Mouse (Mus musculus): ENCODE results near the gene Tac1. TPM values are rescaled to one million over a fixed set of nuclear protein-coding genes. Genes with fewer than 3 reads are reported as not detected.
"Not testable (repeated sequence)": the region's sequence is repeated elsewhere in the genome, so short reads cannot be mapped to it uniquely, and the experiment has no call there.

Gene Tac1
- total RNA-seq (2021): 10 to 100 TPM in 1 of 2 experiments, 1 to 10 TPM in 1; 8.8 to 10.8 TPM

DNA sequence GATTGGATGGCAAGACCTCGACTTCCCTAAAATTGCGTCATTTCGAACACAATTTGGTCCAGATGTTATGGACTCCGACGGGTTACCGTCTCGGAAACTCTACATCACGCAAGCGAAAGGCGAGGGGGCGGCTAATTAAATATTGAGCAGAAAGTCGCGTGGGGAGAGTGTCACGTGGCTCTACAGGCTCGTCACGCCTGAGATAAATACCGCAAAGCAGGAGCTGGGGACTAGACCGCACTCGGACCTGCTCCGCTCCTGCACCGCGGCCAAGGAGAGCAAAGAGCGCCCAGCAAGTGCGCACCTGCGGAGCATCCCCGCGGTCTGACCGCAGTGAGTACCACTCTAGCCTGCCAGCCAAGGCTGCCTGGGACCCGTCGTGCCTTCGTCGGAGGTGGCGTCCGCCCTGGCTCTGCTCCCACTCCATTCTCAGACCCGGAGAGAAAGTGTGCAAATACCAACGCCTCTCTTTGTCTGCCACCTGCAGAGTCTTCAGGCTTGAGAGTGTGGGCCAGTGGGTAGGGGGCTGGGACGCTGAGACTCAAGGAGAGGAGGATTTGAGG, at the start of gene Tac1:
Gene Tac1 (plus strand): TSS at position 51 of the 563 bp plus-strand sequence.
- DNase-seq: no peak

DNA sequence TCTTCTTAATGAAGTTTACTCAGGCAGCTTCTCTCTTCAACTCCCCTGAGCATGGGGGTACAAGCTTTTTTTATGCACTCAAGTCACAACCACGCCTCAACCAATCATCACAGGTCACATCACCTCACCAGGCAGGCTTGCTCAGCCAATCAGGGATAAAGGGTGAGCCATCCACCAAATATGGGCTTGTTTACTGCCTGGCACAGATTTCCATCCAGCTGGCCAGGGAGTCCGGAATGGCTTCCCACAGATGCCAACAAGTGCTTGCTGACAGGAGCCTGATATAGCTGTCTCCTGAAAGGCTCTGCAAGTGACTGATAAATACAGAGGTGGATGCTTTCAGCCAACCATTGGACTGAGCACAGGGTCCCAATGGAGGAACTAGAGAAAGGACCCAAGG, 11.2 kb upstream of the Tac1 start:
- DNase-seq: not testable (repeated sequence)

GRCm38 (mm10) chr6:7555688-7556476, 1.2 kb downstream of the Tac1 start:
- DNase-seq: no peak

DNA sequence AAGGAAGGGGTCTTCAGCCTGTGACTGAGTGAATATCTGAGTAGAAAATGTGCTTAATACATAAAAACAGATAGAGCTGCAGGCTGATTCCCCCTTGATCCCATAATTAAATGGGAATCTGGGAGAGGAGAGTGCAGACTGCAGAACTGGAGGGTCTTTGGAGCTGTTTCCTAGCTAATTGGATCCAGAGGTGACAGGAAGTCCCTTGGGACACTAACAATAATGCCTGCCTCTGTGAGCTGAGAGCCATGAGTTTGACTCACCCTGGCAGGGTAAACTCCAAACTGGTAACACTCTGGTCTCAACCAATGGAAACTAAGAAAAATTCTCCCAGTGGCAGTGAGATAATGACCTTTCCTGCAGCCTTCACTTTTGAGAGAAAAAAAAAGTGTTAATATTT, 3.5 kb downstream of the Tac1 start:
- DNase-seq: no peak

DNA sequence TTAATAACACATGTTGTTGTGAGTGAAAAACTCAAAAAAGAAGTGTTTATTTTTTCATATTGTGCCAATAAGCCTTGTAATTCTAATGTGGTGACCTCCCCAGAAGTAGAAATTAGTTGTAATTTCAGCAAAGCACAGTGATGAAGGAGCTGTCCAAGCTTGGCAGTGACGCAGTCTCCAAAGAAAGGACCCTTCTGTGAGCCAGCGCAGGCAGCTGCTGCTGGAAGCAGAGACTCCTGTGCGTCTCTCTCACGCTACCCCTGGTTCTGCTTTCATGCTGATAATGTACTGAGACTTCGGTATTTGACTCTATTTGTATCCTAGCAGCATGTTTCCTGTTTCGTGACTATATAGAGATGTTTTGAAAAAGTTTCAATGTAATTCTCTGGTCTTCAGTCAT, 7.8 kb downstream of the Tac1 start:
- DNase-seq: no peak

DNA sequence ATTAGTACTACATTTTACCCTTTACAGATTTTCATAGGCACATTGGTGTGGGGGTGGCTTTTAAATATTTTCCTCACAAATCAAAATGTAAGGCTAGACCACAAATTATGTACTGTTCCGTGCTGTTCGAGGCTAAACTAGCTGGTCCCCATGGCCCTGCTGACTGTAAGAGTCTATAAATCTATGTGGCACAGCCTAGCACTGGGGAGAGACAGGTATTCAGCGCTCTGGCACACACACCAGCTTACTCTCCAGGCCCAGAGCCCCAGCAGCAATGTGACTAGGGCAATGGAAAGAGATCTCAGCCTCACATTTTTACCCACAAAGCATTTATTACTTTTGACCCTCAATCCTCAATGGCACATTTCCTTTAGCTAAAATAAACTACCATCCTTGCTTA, 9.9 kb downstream of the Tac1 start:
- no peak for DNase-seq

DNA sequence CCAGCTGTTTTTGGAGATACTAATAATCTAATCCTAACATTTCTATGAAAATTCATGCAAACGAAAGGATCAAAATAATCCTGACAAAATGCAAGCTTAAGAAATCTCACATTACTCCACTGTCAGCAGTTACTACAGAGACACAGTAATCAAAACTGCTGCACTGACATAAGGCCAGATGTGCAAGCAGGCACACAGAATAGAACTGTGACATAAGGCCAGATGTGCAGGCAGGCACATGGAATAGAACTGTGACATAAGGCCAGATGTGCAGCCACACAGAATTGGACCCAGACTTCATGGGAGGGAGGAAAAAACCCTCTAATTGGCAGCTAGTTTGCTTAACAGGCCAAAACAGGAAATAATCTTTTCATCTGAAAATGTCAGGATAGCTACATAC, 16.5 kb downstream of the Tac1 start:
- no peak for DNase-seq

DNA sequence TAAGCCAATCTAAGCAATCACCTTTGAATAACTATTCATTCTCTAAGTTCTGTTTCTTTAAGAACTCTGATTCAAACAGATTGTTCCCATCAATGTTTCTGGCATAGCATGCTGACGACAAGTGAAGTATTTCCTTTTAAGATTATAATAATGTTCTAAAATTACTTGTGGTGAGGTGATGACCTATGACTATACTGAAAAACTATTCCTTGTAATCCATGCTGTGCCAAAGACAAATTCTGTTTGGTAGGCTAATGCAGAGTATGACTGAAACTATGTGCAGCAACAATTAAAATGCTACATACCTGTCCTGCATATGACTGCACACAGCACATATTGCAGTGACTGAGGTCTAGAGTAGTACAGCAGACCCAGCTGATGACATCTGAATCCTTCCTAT, 23.4 kb downstream of the Tac1 start:
- DNase-seq: no peak

DNA sequence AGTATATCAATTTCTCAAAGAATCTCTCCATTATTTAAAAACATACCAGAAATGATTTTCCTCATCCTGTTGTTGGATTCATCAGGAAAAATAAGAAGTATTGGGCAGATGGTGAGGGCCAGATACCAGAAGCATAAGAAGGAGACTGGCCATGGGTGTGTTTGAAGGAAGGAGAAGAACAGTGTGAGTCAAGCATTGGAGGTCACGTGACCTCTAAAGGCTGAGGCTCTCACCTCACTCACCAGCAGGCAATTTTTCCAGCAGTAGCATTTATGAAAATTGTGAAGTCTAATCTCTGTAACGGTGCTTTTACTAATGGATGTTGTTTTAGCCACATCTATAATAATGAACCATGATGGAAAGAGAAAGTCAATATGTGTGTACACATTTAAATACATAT, 39.8 kb downstream of the Tac1 start:
- DNase-seq: no peak

DNA sequence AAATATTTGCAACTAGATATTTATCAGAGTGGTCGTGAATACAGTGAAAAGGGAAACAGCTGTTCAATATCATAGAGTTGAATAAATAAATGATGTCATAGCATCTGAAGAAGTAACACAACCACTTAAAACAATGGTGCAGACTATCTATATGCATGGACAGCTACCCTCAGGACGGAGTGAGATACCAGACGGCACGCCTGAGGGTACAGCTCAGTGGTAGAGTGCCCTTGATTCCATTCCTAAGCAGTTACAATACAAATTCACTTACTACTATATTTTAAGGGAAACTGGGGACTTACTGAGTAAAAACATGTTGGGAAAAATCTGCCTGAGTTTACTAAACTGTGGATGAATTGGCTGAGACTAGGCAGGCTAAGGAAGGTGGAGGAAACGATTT, 43.7 kb downstream of the Tac1 start:
- no peak for DNase-seq

DNA sequence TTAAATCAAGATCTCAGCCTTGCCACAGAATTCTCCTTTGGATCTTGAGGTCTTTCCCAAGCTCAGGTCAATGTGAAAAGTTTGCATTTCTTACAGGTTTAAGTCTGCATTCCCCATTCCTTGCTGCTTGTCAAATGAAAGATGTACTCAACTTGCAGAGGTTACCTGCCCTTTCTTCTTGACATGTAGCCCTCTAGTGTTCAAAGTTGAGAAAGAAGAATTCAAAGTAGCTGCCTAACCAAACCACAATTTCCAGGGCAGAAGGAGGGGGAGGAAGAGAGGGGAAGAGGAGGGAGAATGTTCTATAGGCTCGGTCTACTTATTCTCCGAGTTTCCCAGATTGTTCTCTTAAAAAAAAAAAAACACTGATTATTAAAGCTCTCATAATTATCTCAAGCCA, 45.5 kb downstream of the Tac1 start:
- DNase-seq: no peak

DNA sequence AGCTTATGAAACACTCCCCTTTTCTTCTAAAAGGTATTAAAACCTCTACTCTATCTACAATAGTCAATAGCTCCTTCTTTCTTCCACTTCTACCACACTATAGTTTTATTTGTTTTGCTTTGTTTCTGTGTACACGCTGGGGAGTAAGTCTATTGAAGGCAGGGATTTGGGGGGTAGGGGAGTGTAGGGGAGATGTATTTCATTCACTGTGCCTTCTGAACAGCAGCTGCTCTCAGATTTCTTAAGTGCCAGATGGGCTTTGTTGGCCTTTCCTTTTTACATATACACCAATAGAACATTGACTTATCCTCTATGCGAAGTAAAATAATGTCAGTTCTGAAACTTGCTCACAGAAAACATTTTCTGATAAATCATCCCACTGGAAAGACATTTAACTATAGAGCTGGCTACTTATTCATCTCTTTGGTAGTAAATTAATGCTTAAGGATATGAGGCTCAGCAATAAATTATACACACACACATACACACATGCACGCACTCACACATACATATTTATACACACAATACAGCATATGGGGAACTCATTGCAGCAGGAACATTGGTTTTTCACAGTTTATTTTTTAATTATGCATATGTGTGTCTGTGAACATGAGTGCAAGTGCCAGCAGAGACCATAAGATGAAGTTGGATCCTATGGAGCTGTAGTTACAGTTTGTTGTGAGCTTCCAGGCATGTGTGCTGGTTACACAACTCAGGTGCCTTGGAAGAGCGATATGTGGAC, 46.8 kb downstream of the Tac1 start:
- no peak for DNase-seq

- not testable (repeated sequence) for DNase-seq
Observed at GRCm38 (mm10) chr6:7613676-7614075, 59.0 kb downstream of the Tac1 start.

Other genes starting within 250 kb of the Tac1 start
- 100 to 1,000 TPM in 1 of 2 experiments, 10 to 100 TPM in 1; 98.5 to 112 TPM for gene Asns, start 138.4 kb downstream of the Tac1 start, total RNA-seq (2021)